Mouse (Mus musculus): ENCODE measurements at regions not wholly inside any gene's neighbourhood (a gene's known extent, or its start where the extent isn't known, plus 50 kb on each side); places are given as distances from the start of the nearest gene placed in this dataset.

- DNase-seq (ENCODE audit: inconsistent age in 2 of 2, low spot score in 1 of 2) = no peak
Measured at GRCm38 (mm10) chr6:96745906-96746305, 314.3 kb downstream of the Fam19a4 start.

DNA sequence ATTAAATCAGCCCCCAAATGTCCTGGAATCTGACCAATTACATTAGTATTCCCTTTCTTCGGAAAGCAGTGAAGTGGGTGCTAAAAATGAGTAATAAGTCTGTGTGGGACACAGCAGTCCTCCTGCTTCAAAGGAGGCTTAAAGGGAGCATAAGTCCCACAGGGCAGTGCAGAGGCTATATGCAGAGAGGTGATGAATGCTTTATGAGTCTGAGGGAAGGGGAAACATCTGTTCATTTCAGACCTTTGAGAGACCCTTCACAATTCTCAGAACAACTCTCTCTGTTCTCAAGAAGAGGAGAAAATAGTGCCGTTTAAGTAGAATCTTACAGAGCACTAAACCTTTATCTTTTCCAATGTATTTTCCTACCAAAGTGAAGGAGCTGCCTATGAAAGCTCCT, 343.3 kb downstream of the Fam19a4 start:
- no peak for DNase-seq (ENCODE audit: inconsistent age in 2 of 2, low spot score in 1 of 2)

GRCm38 (mm10) chr6:96709761-96710160, 350.5 kb downstream of the Fam19a4 start:
- peak; percentile 20 to 75 for DNase-seq (ENCODE audit: inconsistent age in 2 of 2, low spot score in 1 of 2)

Data from adrenal gland, adult (tissue).